Mouse (Mus musculus): ENCODE measurements around the gene Bcl11a. TPM values are rescaled to one million over a fixed set of nuclear protein-coding genes. Genes with fewer than 3 reads are reported as not detected.

Gene Bcl11a
- total and polyA plus RNA-seq, 2 experiments from 2014 or later, result 70.8 to 173 TPM

GRCm38 (mm10) chr11:24060428-24060827 lies 17.4 kb upstream of the Bcl11a start:
- Histone ChIP-seq H3K4me2 (ENCODE audit: low read depth) (peak overlapping the region; percentile 57), H3K9ac (peak overlapping the region; percentile 51), H3K36me3 (ENCODE audit: insufficient read depth) (no peaks in the 10 kb centered on the region), H3K27me3 (ENCODE audit: insufficient read depth, low read length) (no peaks in the 10 kb centered on the region), H3K9me3 (ENCODE audit: low read length) (no peaks in the 10 kb centered on the region), H3K27ac (ENCODE audit: low read depth, low read length) (no peak overlapping the region; the same call in 1 of the 2 replicates), H3K4me1 (ENCODE audit: insufficient read depth) (peaks cover 16% of the 10 kb centered on the region), H3K4me3 (ENCODE audit: low read depth, low read length) (peak overlapping the region; percentile 28)
- DNase-seq, result no peak
- WGBS, result 12% methylated on average over 5 of the region's 5 CpGs
- no peak for ATAC-seq
- no peak for TF ChIP-seq CTCF (IDR thresholded peaks at IDR 0.05; ENCODE audit: low read depth)

- peak; percentile 60 for ATAC-seq
- Histone ChIP-seq H3K36me3 (ENCODE audit: insufficient read depth) (no peaks in the 10 kb centered on the region), H3K4me3 (ENCODE audit: low read depth, low read length) (peak overlapping the region; percentile 24), H3K4me1 (ENCODE audit: insufficient read depth) (peaks cover 16% of the 10 kb centered on the region), H3K27me3 (ENCODE audit: insufficient read depth, low read length) (no peaks in the 10 kb centered on the region), H3K27ac (ENCODE audit: low read depth, low read length) (peak overlapping the region; percentile 58; the same call in 1 of the 2 replicates), H3K9me3 (ENCODE audit: low read length) (no peaks in the 10 kb centered on the region), H3K9ac (peak overlapping the region; percentile 44), H3K4me2 (ENCODE audit: low read depth) (peak overlapping the region; percentile 69)
- WGBS, result 1% methylated on average over 14 of the region's 14 CpGs
- 0 out of 2 replicates have a peak, but pooled peaks have one; percentile 8 for TF ChIP-seq CTCF (IDR thresholded peaks at IDR 0.05; ENCODE audit: low read depth)
- no peak for DNase-seq
Observed at GRCm38 (mm10) chr11:24061819-24062218, 16.0 kb upstream of the Bcl11a start.

- Histone ChIP-seq H3K4me2 (ENCODE audit: low read depth) (no peak overlapping the region), H3K36me3 (ENCODE audit: insufficient read depth) (no peaks in the 10 kb centered on the region), H3K4me1 (ENCODE audit: insufficient read depth) (peaks cover 16% of the 10 kb centered on the region), H3K9ac (no peak overlapping the region), H3K9me3 (ENCODE audit: low read length) (no peaks in the 10 kb centered on the region), H3K27ac (ENCODE audit: low read depth, low read length) (peak overlapping the region; percentile 47; the same call in 1 of the 2 replicates), H3K27me3 (ENCODE audit: insufficient read depth, low read length) (no peaks in the 10 kb centered on the region), H3K4me3 (ENCODE audit: low read depth, low read length) (no peak overlapping the region)
- WGBS, result 38% methylated on average over 9 of the region's 9 CpGs
- no peak for TF ChIP-seq CTCF (IDR thresholded peaks at IDR 0.05; ENCODE audit: low read depth)
- no peak for DNase-seq
- no peak for ATAC-seq
Observed at GRCm38 (mm10) chr11:24062495-24063096, 15.3 kb upstream of the Bcl11a start.

DNA sequence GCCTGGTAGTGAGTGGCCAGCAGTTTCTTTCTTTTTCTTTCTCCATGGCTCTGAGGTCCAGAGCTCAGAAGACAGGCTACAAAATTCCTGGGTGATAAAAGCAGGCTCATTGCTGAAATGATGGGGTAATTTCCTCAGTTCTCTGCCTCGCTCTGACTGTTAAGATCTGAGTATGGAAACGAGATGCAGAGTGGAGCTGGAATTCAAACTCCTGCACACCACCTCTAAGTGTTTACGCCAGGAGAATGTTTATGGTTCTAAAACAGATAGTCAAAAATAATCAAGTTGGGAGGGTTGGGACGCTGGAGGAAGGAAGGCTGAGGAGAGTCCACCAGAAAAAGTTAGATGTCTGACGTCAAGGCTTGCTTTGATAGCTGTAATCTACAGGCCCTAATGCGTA lies 13.6 kb upstream of the Bcl11a start:
- no peak overlapping the region for H3K4me2 ChIP-seq (ENCODE audit: low read depth)
- H3K4me1 ChIP-seq (ENCODE audit: insufficient read depth), result peaks cover 13% of the 10 kb centered on the region
- DNase-seq, result no peak
- no peak overlapping the region for H3K9ac ChIP-seq
- 71% methylated on average over 6 of the region's 6 CpGs for WGBS
- no peak overlapping the region for H3K27ac ChIP-seq (ENCODE audit: low read depth, low read length)
- no peaks in the 10 kb centered on the region for H3K27me3 ChIP-seq (ENCODE audit: insufficient read depth, low read length)
- H3K4me3 ChIP-seq (ENCODE audit: low read depth, low read length), result no peak overlapping the region
- TF ChIP-seq CTCF (IDR thresholded peaks at IDR 0.05; ENCODE audit: low read depth), result no peak
- ATAC-seq, result no peak
- H3K36me3 ChIP-seq (ENCODE audit: insufficient read depth), result no peaks in the 10 kb centered on the region
- no peaks in the 10 kb centered on the region for H3K9me3 ChIP-seq (ENCODE audit: low read length)

DNA sequence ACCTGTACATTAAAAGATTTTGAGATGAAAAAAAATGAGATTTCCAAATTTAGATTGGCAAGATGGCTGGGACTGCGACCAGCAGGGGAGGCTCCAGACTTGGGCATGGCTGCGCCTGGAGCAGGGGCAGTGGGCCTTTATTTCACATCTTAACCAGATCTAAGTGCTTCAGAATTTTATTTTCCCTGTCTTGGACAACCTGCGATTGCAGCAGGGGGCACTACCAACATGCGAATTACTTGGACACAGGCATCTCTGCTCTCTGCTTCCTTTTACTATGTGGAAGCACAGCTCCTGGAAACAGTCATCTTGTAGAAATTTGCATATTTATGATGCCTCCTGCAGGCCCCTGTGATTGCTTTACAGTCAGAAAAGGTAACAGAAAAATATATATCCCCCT lies 12.5 kb upstream of the Bcl11a start:
- ATAC-seq, result peak; percentile 51
- no peaks in the 10 kb centered on the region for H3K9me3 ChIP-seq (ENCODE audit: low read length)
- no peak overlapping the region for H3K4me3 ChIP-seq (ENCODE audit: low read depth, low read length)
- 0 out of 2 replicates have a peak overlapping the region, but pooled peaks have one; percentile 9 for H3K27ac ChIP-seq (ENCODE audit: low read depth, low read length)
- no peaks in the 10 kb centered on the region for H3K36me3 ChIP-seq (ENCODE audit: insufficient read depth)
- peak; percentile 61 for TF ChIP-seq CTCF (IDR thresholded peaks at IDR 0.05; ENCODE audit: low read depth)
- WGBS, result 23% methylated on average over 4 of the region's 4 CpGs
- no peaks in the 10 kb centered on the region for H3K27me3 ChIP-seq (ENCODE audit: insufficient read depth, low read length)
- H3K4me1 ChIP-seq (ENCODE audit: insufficient read depth), result peaks cover 13% of the 10 kb centered on the region
- H3K4me2 ChIP-seq (ENCODE audit: low read depth), result no peak overlapping the region
- H3K9ac ChIP-seq, result no peak overlapping the region
- peak; percentile 69 for DNase-seq

DNA sequence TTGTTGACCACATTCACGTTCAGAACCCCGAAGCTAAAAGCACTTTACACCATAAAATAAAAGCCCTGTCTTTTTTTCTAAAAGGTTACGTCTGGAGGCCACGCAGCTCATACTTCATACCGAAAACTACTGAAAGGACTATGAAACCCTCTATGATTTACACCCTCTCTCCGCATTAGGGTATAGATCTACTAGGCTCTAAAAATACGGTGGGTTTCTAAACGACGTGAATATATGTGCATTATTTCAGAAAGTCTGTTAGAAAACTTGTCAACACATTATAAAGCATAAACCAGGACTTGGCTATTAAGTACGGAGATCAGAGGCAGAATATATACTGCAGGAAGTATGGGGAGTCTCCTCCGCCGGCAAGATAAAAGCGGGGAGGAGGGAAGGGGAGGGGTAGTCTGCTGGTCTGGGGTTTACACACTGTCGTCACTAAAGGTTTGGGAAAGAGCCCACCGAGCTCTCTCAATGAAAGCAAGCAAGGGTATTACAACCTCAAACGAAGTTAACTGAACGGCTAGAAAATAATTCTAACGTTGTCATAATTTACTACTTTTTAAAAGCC lies 3.8 kb upstream of the Bcl11a start:
- H3K4me3 ChIP-seq (ENCODE audit: low read depth, low read length), result peak overlapping the region; percentile 69
- WGBS, result 1% methylated on average over 18 of the region's 18 CpGs
- no peak for TF ChIP-seq CTCF (IDR thresholded peaks at IDR 0.05; ENCODE audit: low read depth)
- peak; percentile 80 for DNase-seq
- H3K27ac ChIP-seq (ENCODE audit: low read depth, low read length), result peak overlapping the region; percentile 99
- H3K4me2 ChIP-seq (ENCODE audit: low read depth), result peak overlapping the region; percentile 98
- H3K4me1 ChIP-seq (ENCODE audit: insufficient read depth), result peaks cover 6% of the 10 kb centered on the region; the same call in 1 of the 2 replicates
- no peaks in the 10 kb centered on the region for H3K36me3 ChIP-seq (ENCODE audit: insufficient read depth)
- no peaks in the 10 kb centered on the region for H3K27me3 ChIP-seq (ENCODE audit: insufficient read depth, low read length)
- no peaks in the 10 kb centered on the region for H3K9me3 ChIP-seq (ENCODE audit: low read length)
- peak; percentile 30 for ATAC-seq
- peak overlapping the region; percentile 96 for H3K9ac ChIP-seq

- Histone ChIP-seq H3K4me2 (ENCODE audit: low read depth) (peak within 1 kb of the TSS; percentile 98), H3K27me3 (ENCODE audit: insufficient read depth, low read length) (no peaks in the 10 kb centered on the region), H3K4me1 (ENCODE audit: insufficient read depth) (peaks cover 6% of the 10 kb centered on the region; the same call in 1 of the 2 replicates), H3K9me3 (ENCODE audit: low read length) (no peaks in the 10 kb centered on the region), H3K27ac (ENCODE audit: low read depth, low read length) (peak within 1 kb of the TSS; percentile 99), H3K36me3 (ENCODE audit: insufficient read depth) (no peaks in the 10 kb centered on the region), H3K4me3 (ENCODE audit: low read depth, low read length) (peak within 1 kb of the TSS; percentile 69), H3K9ac (peak within 1 kb of the TSS; percentile 96)
- TF ChIP-seq CTCF (IDR thresholded peaks at IDR 0.05; ENCODE audit: low read depth), result no peak
- 2% methylated on average over 11 of the region's 11 CpGs for WGBS
- peak; percentile 69 for DNase-seq
- ATAC-seq, result peak; percentile 8; the same call in 1 of the 2 replicates
Observed at GRCm38 (mm10) chr11:24074634-24075104, 3.2 kb upstream of the Bcl11a start, which contains the start of gene A830031A19Rik. Gene A830031A19Rik (minus strand): TSS chr11:24075054.

Data from forebrain, postnatal 0 days (tissue).